Mouse (Mus musculus) E14TG2a.4 (cell line): ENCODE measurements around the gene Serf2.

Experiments
- CTCF ChIP-seq: conservative IDR thresholded peaks from 2 replicates; pipeline ENCODE4 v1.5.1; 2014; ENCODE audit warnings: low read length
- NANOG ChIP-seq: IDR thresholded peaks from 2 replicates; pipeline ENCODE4 v1.6.1; 2014; ENCODE audit warnings: borderline replicate concordance, low read length, mixed read lengths
- POU5F1 ChIP-seq: IDR thresholded peaks from 2 replicates; pipeline ENCODE4 v1.6.1; 2014; ENCODE audit warnings: low read length, borderline replicate concordance

DNA sequence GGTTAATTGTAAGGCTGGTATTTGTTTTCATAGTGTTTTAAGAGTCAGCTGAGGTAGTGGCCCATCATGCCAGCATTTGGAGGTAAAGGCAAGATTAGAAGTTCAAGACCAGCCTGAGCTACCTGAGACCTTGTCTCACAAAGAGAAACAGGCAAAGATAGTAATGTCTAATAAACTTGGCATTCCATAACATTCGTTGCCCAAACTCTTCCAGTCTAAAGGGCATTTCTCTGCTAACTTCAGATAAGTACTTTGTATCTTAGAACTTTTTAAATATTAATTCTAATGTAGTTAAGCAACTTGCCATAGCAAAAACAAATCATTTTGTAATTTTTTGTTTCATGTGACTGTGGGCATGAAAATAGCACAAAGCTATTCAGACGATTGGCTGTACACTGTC is 25.8 kb upstream of the Serf2 start:
- TF ChIP-seq CTCF (no peak), NANOG (no peak), POU5F1 (no peak)
